Mouse (Mus musculus) heart, adult 2 months (tissue): ENCODE measurements at regions not wholly inside any gene's neighbourhood (a gene's known extent, or its start where the extent isn't known, plus 50 kb on each side); places are given as distances from the start of the nearest gene placed in this dataset.

Source experiments
- CTCF ChIP-seq: fragments of 200-600 bp; IDR thresholded peaks from 2 replicates; pipeline ENCODE4 v1.8.1; 2022; ENCODE audit warnings: antibody characterized with exemption, mild to moderate bottlenecking, moderate library complexity
- EP300 ChIP-seq: fragments of 200-500 bp; IDR thresholded peaks from 2 replicates; pipeline ENCODE4 v1.6.1; 2011; ENCODE audit warnings: low read depth, low read length, control low read depth; ENCODE audit not compliant: insufficient read depth
- POLR2A ChIP-seq: fragments of 200-500 bp; IDR thresholded peaks from 2 replicates; pipeline ENCODE4 v1.6.1; 2011; ENCODE audit warnings: mild to moderate bottlenecking, low read depth, low read length, control low read depth; ENCODE audit not compliant: insufficient read depth

- TF ChIP-seq POLR2A (no peak), CTCF (no peak), EP300 (0 out of 2 replicates have a peak, but pooled peaks have one; percentile 14)
Measured at GRCm38 (mm10) chr5:118458727-118459390, 101.6 kb upstream of the Med13l start.
